Mouse (Mus musculus) megakaryocyte, embryonic 14.5 days (primary cell): Measurements from ENCODE around the gene Zswim9. TPM values are rescaled to one million over a fixed set of nuclear protein-coding genes. Genes with fewer than 3 reads are reported as not detected.

Experiments used
- H3K27me3 ChIP-seq: replicated peaks from 2 replicates; pipeline ENCODE3; 2012; ENCODE audit warnings: inconsistent platforms
- H3K36me3 ChIP-seq: replicated peaks from 2 replicates; pipeline ENCODE3; 2012; ENCODE audit warnings: low read length, inconsistent platforms, mixed read lengths
- H3K4me1 ChIP-seq: 2 replicates; pipeline ENCODE4 v1.6.1; 2012; ENCODE audit warnings: inconsistent platforms
- H3K4me3 ChIP-seq: replicated peaks from 2 replicates; pipeline ENCODE3; 2012; ENCODE audit warnings: moderate library complexity, mild to moderate bottlenecking, inconsistent platforms
- H3K9me3 ChIP-seq: 2 replicates; pipeline ENCODE4 v1.6.1; 2012; ENCODE audit warnings: inconsistent platforms
- FLI1 ChIP-seq: IDR thresholded peaks from 2 replicates; pipeline ENCODE4 v1.6.1; 2012; ENCODE audit warnings: low read length, inconsistent platforms, mixed read lengths
- GATA1 ChIP-seq: IDR thresholded peaks from 3 replicates; pipeline ENCODE4 v1.6.1; 2012; ENCODE audit warnings: mixed read lengths, low read length, inconsistent platforms, borderline replicate concordance
- polyA plus RNA-seq: library from polyadenylated mRNA; stranded (reverse); fragments of >175 nt; gene quantifications from 2 replicates; pipeline ENCODE4 v1.2.3, GENCODE M21; 2012; ENCODE audit warnings: low replicate concordance; ENCODE audit not compliant: insufficient read depth

Gene Zswim9
- 1.1 TPM in 1 of 2 replicates, not detected in the other for polyA plus RNA-seq

DNA sequence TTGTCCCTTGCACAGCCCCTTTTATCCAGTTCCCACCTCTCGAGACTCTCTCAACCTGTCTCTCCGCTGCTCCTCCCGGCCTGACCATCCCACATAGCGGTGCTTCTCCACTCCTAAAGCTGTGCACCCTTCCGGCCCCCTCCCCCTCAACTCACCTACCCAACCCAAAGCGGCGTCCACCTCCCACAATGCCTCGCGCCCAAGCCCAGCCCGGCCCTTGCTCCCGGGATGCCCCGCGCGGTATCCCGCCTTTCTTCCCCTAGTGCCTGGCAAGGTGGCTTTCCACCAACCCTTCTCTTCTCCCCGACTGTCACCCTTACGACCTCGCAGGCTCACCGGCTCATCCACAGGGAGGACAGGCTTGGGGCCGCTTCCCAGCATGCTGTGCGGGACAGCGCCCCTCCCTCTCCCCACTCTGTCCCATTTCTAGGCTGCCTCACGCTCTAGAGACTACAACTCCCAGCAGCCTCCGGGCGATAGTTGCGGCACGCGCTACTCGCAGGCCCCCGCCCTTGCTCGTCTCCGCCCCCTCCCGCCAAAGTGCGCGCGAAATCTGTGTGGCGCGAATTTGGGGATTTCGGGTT is at the start of gene Zswim9:
Zswim9 (minus strand) TSS at position 414 of the 584 bp plus-strand sequence.
- peaks cover 58% of the 10 kb centered on the region for H3K36me3 ChIP-seq
- TF ChIP-seq GATA1 (no peak), FLI1 (no peak)

DNA sequence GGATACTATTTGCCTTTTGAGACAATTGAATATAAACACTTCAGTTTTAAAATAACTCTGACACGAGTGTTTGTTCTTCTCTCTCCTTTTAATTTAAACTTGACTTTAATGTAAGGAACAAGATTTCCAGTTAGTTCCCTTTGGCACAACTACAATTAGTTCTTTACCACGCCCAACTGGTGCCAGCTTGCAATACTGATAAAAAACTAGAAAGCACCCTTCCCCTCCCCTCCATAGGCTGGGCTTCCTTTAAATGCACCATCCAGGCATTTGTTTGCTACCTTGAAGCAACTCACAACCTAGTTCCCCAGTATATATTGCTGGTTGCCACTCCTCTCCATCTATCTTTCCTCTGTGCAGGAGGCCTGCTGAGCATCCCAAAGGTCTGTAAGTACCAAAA is 45.8 kb upstream of the Zswim9 start, which contains the start of gene Pla2g4c:
Pla2g4c (plus strand) TSS at position 340 of the 400 bp plus-strand sequence.
- H3K27me3 ChIP-seq, result no peaks in the 10 kb centered on the region
- no peaks in the 10 kb centered on the region for H3K9me3 ChIP-seq
- H3K36me3 ChIP-seq, result no peaks in the 10 kb centered on the region
- no peak for TF ChIP-seq GATA1
- TF ChIP-seq FLI1, result no peak
- no peaks in the 10 kb centered on the region for H3K4me1 ChIP-seq
- no peak within 1 kb of the TSS for H3K4me3 ChIP-seq

More for the DNA sequence above, at the start of gene Zswim9:
- Histone ChIP-seq H3K4me1 (peaks cover 20% of the 10 kb centered on the region), H3K27me3 (no peaks in the 10 kb centered on the region), H3K9me3 (no peaks in the 10 kb centered on the region), H3K4me3 (peak within 1 kb of the TSS; percentile 99)

DNA sequence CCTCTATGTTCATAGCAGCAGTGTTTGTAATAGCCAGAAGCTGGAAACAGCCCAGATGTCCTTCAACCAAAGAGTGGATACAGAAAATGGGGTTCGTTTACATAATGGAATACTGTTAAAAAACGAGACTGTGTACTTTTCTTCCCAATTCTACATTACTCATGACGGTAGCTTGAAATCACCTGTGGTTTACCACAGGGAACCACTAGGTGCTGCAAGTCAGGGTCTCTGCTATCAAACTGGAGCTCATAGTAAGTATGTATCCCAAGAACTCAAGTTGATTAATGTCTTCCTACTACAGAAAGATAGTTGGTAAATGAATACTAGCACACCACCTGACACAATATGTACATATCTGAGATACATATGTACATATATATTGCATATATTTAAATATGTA is 42.9 kb upstream of the Zswim9 start:
- no peaks in the 10 kb centered on the region for H3K36me3 ChIP-seq
- TF ChIP-seq GATA1 (no peak), FLI1 (no peak)
- no peaks in the 10 kb centered on the region for H3K9me3 ChIP-seq
- no peaks in the 10 kb centered on the region for H3K27me3 ChIP-seq
- H3K4me3 ChIP-seq, result no peak overlapping the region
- no peaks in the 10 kb centered on the region for H3K4me1 ChIP-seq

DNA sequence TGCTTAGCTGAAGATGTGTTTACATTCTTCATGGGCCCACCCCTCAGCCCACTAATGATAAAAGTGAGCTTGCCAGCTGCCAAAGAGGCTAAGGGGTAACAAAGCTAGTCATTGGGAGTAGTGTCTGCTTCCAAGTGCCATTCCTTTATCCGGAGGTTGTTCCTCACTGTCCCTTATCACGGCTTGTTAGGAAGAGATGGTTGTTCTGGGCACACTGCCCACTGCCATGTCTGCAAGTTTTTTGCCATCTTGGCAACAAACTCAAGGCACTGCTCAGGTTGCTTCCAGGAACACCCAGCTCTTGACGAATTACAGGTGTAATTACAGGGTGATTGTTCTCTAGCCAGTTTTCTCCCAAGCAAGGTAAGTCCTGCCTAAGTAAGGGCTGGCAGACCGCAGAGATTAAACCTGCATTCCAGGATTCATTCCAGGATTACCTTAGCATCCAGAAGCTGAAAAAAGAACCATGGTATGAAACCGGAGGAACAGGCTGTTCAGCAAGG is 35.6 kb upstream of the Zswim9 start:
- H3K36me3 ChIP-seq, result peaks cover 50% of the 10 kb centered on the region

GRCm38 (mm10) chr7:13311401-13311800 is 32.9 kb upstream of the Zswim9 start:
- Histone ChIP-seq H3K4me1 (peaks cover 4% of the 10 kb centered on the region; the same call in 1 of the 2 replicates), H3K4me3 (no peak overlapping the region), H3K36me3 (peaks cover 77% of the 10 kb centered on the region), H3K9me3 (no peaks in the 10 kb centered on the region), H3K27me3 (peaks cover 16% of the 10 kb centered on the region)
- no peak for TF ChIP-seq FLI1
- no peak for TF ChIP-seq GATA1

More for the DNA sequence above, 35.6 kb upstream of the Zswim9 start:
- Histone ChIP-seq H3K4me3 (no peak overlapping the region), H3K4me1 (peaks cover under 1% of the 10 kb centered on the region; the same call in 1 of the 2 replicates), H3K9me3 (no peaks in the 10 kb centered on the region), H3K27me3 (peaks cover 2% of the 10 kb centered on the region)
- TF ChIP-seq GATA1 (no peak), FLI1 (no peak)

DNA sequence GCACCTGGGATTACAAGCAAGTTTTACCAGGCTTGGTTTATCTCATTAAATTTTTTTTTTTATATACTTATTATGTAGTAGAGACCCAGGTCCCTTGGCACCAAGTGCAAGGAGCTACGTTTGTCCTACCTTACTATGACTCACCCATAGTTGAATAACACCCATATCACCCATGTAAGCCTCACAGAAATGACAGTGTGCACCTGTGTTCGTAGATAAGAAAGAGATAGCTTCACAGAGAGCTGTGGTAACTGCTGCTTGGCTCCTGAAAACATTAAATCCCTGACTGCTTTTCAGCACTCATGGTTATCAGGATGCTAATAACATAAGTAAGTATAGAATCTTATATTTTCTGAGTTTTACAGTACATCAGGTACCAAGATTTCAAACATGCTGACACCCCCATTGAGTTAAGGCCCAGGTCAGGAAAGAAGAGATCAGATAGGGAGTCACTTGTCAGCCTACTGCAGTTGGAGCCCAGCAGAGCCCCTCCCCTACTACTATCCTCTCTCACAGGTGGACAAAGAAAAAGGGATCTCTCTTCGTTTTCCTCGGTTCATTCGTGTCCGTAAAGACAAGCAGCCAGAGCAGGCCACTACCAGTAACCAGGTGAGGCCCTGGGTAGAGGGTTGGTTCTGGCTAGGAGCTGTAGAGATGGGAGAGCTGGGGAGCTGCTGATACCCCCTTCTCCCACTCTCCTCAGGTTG is 32.1 kb upstream of the Zswim9 start:
- no peak overlapping the region for H3K4me3 ChIP-seq
- H3K9me3 ChIP-seq, result no peaks in the 10 kb centered on the region
- H3K27me3 ChIP-seq, result peaks cover 23% of the 10 kb centered on the region
- no peak for TF ChIP-seq GATA1
- no peak for TF ChIP-seq FLI1
- peaks cover 4% of the 10 kb centered on the region; the same call in 1 of the 2 replicates for H3K4me1 ChIP-seq
- H3K36me3 ChIP-seq, result peaks cover 84% of the 10 kb centered on the region

DNA sequence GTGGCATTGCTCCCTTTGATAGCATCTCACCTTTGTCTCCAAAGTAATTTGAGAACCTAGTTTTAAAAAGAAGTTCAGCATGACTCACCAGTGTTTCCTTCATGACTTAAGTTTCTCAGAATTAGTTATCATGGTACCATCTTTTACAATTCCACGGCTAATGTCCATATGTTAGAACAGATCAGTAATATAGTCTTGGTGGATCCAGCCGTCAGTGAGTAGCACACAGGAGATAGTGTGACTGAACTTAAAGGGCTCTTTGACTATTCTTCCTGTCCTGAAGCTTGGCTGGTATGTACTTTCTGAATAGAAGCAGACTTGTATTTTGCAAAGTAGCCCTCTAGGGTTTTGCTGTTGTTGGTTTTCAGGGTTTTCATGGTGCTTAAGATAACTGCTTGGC is 30.9 kb upstream of the Zswim9 start:
- Histone ChIP-seq H3K9me3 (no peaks in the 10 kb centered on the region), H3K36me3 (peaks cover 94% of the 10 kb centered on the region)

DNA sequence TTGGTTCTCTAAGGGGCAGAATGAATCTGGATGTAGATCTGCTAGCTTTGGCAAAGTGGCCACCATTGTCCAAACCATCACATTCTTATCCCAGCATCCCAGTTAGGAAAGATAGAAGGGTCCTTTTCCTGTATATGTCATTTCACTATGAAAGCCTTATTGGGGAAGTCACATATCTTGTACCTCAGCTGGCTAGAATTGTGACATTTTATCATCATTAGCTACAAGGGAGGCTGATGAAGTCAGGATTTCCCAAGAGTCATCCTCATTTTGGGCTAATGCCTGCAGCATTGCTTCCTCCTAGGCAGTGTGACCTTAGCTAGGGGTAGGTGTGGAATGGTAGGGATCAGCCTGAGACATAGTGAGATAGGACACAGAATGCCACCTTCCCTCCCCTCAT is 24.9 kb upstream of the Zswim9 start:
- Histone ChIP-seq H3K9me3 (no peaks in the 10 kb centered on the region), H3K36me3 (peaks cover 86% of the 10 kb centered on the region), H3K27me3 (peaks cover 52% of the 10 kb centered on the region), H3K4me1 (peaks cover 43% of the 10 kb centered on the region), H3K4me3 (peak overlapping the region; percentile 24)
- TF ChIP-seq GATA1 (no peak), FLI1 (no peak)

More for the DNA sequence above, 30.9 kb upstream of the Zswim9 start:
- TF ChIP-seq GATA1 (no peak), FLI1 (no peak)
- Histone ChIP-seq H3K4me1 (peaks cover 7% of the 10 kb centered on the region), H3K4me3 (no peak overlapping the region), H3K27me3 (peaks cover 23% of the 10 kb centered on the region)

- Histone ChIP-seq H3K4me1 (peaks cover 43% of the 10 kb centered on the region), H3K9me3 (no peaks in the 10 kb centered on the region), H3K4me3 (peak overlapping the region; percentile 66), H3K27me3 (peaks cover 50% of the 10 kb centered on the region), H3K36me3 (peaks cover 84% of the 10 kb centered on the region)
- TF ChIP-seq FLI1, result peak; percentile 82
- TF ChIP-seq GATA1, result no peak
Measured at GRCm38 (mm10) chr7:13302780-13303179, 24.3 kb upstream of the Zswim9 start.

DNA sequence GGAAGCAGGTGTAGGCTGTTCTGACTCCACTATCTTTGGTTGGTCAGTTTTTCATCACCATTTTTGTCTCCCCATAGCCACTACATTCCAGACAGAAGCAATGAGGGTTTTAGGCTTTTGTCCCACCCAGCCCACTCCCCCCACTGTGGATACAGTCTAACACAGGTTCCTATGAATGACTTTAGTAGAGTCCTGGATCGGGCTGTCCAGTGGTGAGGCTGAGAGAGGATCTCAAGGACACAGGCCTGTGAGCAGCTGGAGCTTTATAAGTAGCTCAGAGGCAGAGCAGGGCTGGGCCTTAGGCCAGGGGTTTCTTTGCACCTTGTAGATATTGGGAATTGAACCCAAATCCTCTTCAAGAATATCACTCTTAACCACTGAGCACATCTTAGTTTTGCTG is 23.1 kb upstream of the Zswim9 start:
- no peak for TF ChIP-seq GATA1
- TF ChIP-seq FLI1, result no peak
- Histone ChIP-seq H3K4me3 (no peak overlapping the region), H3K27me3 (peaks cover 46% of the 10 kb centered on the region), H3K9me3 (no peaks in the 10 kb centered on the region), H3K4me1 (peaks cover 43% of the 10 kb centered on the region), H3K36me3 (peaks cover 84% of the 10 kb centered on the region)
